Mouse (Mus musculus): ENCODE measurements around the gene Areg. TPM values are rescaled to one million over a fixed set of nuclear protein-coding genes. Genes with fewer than 3 reads are reported as not detected.

Gene Areg
- polyA plus RNA-seq, 1 experiment from 2014 or later, result not detected

- DNase-seq (ENCODE audit: low spot score) (no peak), ATAC-seq (ENCODE audit: insufficient number of reproducible peaks, low FRiP score, low TSS enrichment, low read depth) (no peak)
- Histone ChIP-seq H3K9ac (ENCODE audit: low read length) (no peak overlapping the region), H3K9me3 (ENCODE audit: control insufficient read depth, low read length) (no peaks in the 10 kb centered on the region), H3K4me1 (ENCODE audit: control insufficient read depth, insufficient read depth, low read length) (no peaks in the 10 kb centered on the region), H3K36me3 (ENCODE audit: control insufficient read depth, insufficient read depth, low read length) (no peaks in the 10 kb centered on the region), H3K27me3 (ENCODE audit: control insufficient read depth, insufficient read depth, low read length) (peaks cover 11% of the 10 kb centered on the region; the same call in 1 of the 2 replicates), H3K4me2 (ENCODE audit: low read depth, severe bottlenecking) (no peak overlapping the region), H3K27ac (replicated peaks; ENCODE audit: low read depth, low read length) (no peak overlapping the region), H3K4me3 (ENCODE audit: low read depth, low read length) (no peak overlapping the region)
- 92% methylated on average over 9 of the region's 9 CpGs for WGBS
Observed at GRCm38 (mm10) chr5:91144971-91145370, 5.6 kb downstream of the Areg start.

GRCm38 (mm10) chr5:91147001-91147400, 7.6 kb downstream of the Areg start:
- Histone ChIP-seq H3K4me3 (ENCODE audit: low read depth, low read length) (no peak overlapping the region), H3K4me2 (ENCODE audit: low read depth, severe bottlenecking) (no peak overlapping the region), H3K36me3 (ENCODE audit: control insufficient read depth, insufficient read depth, low read length) (no peaks in the 10 kb centered on the region), H3K27me3 (ENCODE audit: control insufficient read depth, insufficient read depth, low read length) (no peaks in the 10 kb centered on the region), H3K4me1 (ENCODE audit: control insufficient read depth, insufficient read depth, low read length) (no peaks in the 10 kb centered on the region), H3K9ac (ENCODE audit: low read length) (no peak overlapping the region), H3K9me3 (ENCODE audit: control insufficient read depth, low read length) (no peaks in the 10 kb centered on the region), H3K27ac (replicated peaks; ENCODE audit: low read depth, low read length) (no peak overlapping the region)
- DNase-seq (ENCODE audit: low spot score) (no peak), ATAC-seq (ENCODE audit: insufficient number of reproducible peaks, low FRiP score, low TSS enrichment, low read depth) (no peak)
- 79% methylated on average over 1 of the region's 1 CpGs for WGBS

- ATAC-seq (ENCODE audit: insufficient number of reproducible peaks, low FRiP score, low TSS enrichment, low read depth) (no peak), DNase-seq (ENCODE audit: low spot score) (no peak)
- Histone ChIP-seq H3K9ac (ENCODE audit: low read length) (no peak overlapping the region), H3K4me2 (ENCODE audit: low read depth, severe bottlenecking) (no peak overlapping the region), H3K4me3 (ENCODE audit: low read depth, low read length) (no peak overlapping the region), H3K9me3 (ENCODE audit: control insufficient read depth, low read length) (no peaks in the 10 kb centered on the region), H3K27me3 (ENCODE audit: control insufficient read depth, insufficient read depth, low read length) (no peaks in the 10 kb centered on the region), H3K27ac (replicated peaks; ENCODE audit: low read depth, low read length) (no peak overlapping the region), H3K4me1 (ENCODE audit: control insufficient read depth, insufficient read depth, low read length) (no peaks in the 10 kb centered on the region), H3K36me3 (ENCODE audit: control insufficient read depth, insufficient read depth, low read length) (no peaks in the 10 kb centered on the region)
- WGBS, result 91% methylated on average over 2 of the region's 2 CpGs
Observed at GRCm38 (mm10) chr5:91148054-91148453, 8.7 kb downstream of the Areg start.

- Histone ChIP-seq H3K4me2 (ENCODE audit: low read depth, severe bottlenecking) (no peak overlapping the region), H3K9me3 (ENCODE audit: control insufficient read depth, low read length) (no peaks in the 10 kb centered on the region), H3K9ac (ENCODE audit: low read length) (no peak overlapping the region), H3K4me3 (ENCODE audit: low read depth, low read length) (no peak overlapping the region), H3K27me3 (ENCODE audit: control insufficient read depth, insufficient read depth, low read length) (no peaks in the 10 kb centered on the region), H3K27ac (replicated peaks; ENCODE audit: low read depth, low read length) (no peak overlapping the region), H3K36me3 (ENCODE audit: control insufficient read depth, insufficient read depth, low read length) (no peaks in the 10 kb centered on the region), H3K4me1 (ENCODE audit: control insufficient read depth, insufficient read depth, low read length) (no peaks in the 10 kb centered on the region)
- DNase-seq (ENCODE audit: low spot score) (no peak), ATAC-seq (ENCODE audit: insufficient number of reproducible peaks, low FRiP score, low TSS enrichment, low read depth) (no peak)
- WGBS, result 85% methylated on average over 8 of the region's 8 CpGs
Observed at GRCm38 (mm10) chr5:91156677-91157076, 17.3 kb downstream of the Areg start.

- H3K36me3 ChIP-seq (ENCODE audit: control insufficient read depth, insufficient read depth, low read length), result no peaks in the 10 kb centered on the region
- H3K27me3 ChIP-seq (ENCODE audit: control insufficient read depth, insufficient read depth, low read length), result no peaks in the 10 kb centered on the region
- DNase-seq (ENCODE audit: low spot score), result no peak
- no peak overlapping the region for H3K9ac ChIP-seq (ENCODE audit: low read length)
- no peak overlapping the region for H3K4me3 ChIP-seq (ENCODE audit: low read depth, low read length)
- no peak overlapping the region for H3K4me2 ChIP-seq (ENCODE audit: low read depth, severe bottlenecking)
- ATAC-seq (ENCODE audit: insufficient number of reproducible peaks, low FRiP score, low TSS enrichment, low read depth), result no peak
- no peak overlapping the region for H3K27ac ChIP-seq (replicated peaks; ENCODE audit: low read depth, low read length)
- 26% methylated on average over 3 of the region's 3 CpGs for WGBS
- H3K4me1 ChIP-seq (ENCODE audit: control insufficient read depth, insufficient read depth, low read length), result no peaks in the 10 kb centered on the region
- no peaks in the 10 kb centered on the region for H3K9me3 ChIP-seq (ENCODE audit: control insufficient read depth, low read length)
Observed at GRCm38 (mm10) chr5:91157169-91157568, 17.8 kb downstream of the Areg start.

- Histone ChIP-seq H3K4me2 (ENCODE audit: low read depth, severe bottlenecking) (no peak overlapping the region), H3K4me1 (ENCODE audit: control insufficient read depth, insufficient read depth, low read length) (no peaks in the 10 kb centered on the region), H3K36me3 (ENCODE audit: control insufficient read depth, insufficient read depth, low read length) (no peaks in the 10 kb centered on the region), H3K27me3 (ENCODE audit: control insufficient read depth, insufficient read depth, low read length) (no peaks in the 10 kb centered on the region), H3K9ac (ENCODE audit: low read length) (no peak overlapping the region), H3K9me3 (ENCODE audit: control insufficient read depth, low read length) (no peaks in the 10 kb centered on the region), H3K4me3 (ENCODE audit: low read depth, low read length) (no peak overlapping the region), H3K27ac (replicated peaks; ENCODE audit: low read depth, low read length) (no peak overlapping the region)
- ATAC-seq (ENCODE audit: insufficient number of reproducible peaks, low FRiP score, low TSS enrichment, low read depth) (no peak), DNase-seq (ENCODE audit: low spot score) (no peak)
- 85% methylated on average over 4 of the region's 4 CpGs for WGBS
Observed at GRCm38 (mm10) chr5:91162787-91163186, 23.4 kb downstream of the Areg start.

GRCm38 (mm10) chr5:91166601-91167000, 27.2 kb downstream of the Areg start:
- Histone ChIP-seq H3K9me3 (ENCODE audit: control insufficient read depth, low read length) (no peaks in the 10 kb centered on the region), H3K9ac (ENCODE audit: low read length) (no peak overlapping the region), H3K4me1 (ENCODE audit: control insufficient read depth, insufficient read depth, low read length) (no peaks in the 10 kb centered on the region), H3K4me3 (ENCODE audit: low read depth, low read length) (no peak overlapping the region), H3K27ac (replicated peaks; ENCODE audit: low read depth, low read length) (no peak overlapping the region), H3K4me2 (ENCODE audit: low read depth, severe bottlenecking) (no peak overlapping the region), H3K27me3 (ENCODE audit: control insufficient read depth, insufficient read depth, low read length) (no peaks in the 10 kb centered on the region), H3K36me3 (ENCODE audit: control insufficient read depth, insufficient read depth, low read length) (no peaks in the 10 kb centered on the region)
- ATAC-seq (ENCODE audit: insufficient number of reproducible peaks, low FRiP score, low TSS enrichment, low read depth) (no peak), DNase-seq (ENCODE audit: low spot score) (no peak)
- WGBS, result 91% methylated on average over 5 of the region's 5 CpGs

- Histone ChIP-seq H3K9me3 (ENCODE audit: control insufficient read depth, low read length) (no peaks in the 10 kb centered on the region), H3K4me2 (ENCODE audit: low read depth, severe bottlenecking) (no peak overlapping the region), H3K27ac (replicated peaks; ENCODE audit: low read depth, low read length) (no peak overlapping the region), H3K4me3 (ENCODE audit: low read depth, low read length) (no peak overlapping the region), H3K36me3 (ENCODE audit: control insufficient read depth, insufficient read depth, low read length) (no peaks in the 10 kb centered on the region), H3K9ac (ENCODE audit: low read length) (no peak overlapping the region), H3K27me3 (ENCODE audit: control insufficient read depth, insufficient read depth, low read length) (no peaks in the 10 kb centered on the region), H3K4me1 (ENCODE audit: control insufficient read depth, insufficient read depth, low read length) (no peaks in the 10 kb centered on the region)
- ATAC-seq (ENCODE audit: insufficient number of reproducible peaks, low FRiP score, low TSS enrichment, low read depth) (no peak), DNase-seq (ENCODE audit: low spot score) (no peak)
Observed at GRCm38 (mm10) chr5:91176397-91176796, 37.0 kb downstream of the Areg start.

- ATAC-seq (ENCODE audit: insufficient number of reproducible peaks, low FRiP score, low TSS enrichment, low read depth), result no peak
Observed at GRCm38 (mm10) chr5:91194572-91194971, 55.2 kb downstream of the Areg start.

More at GRCm38 (mm10) chr5:91194572-91194971, 55.2 kb downstream of the Areg start:
- H3K27ac ChIP-seq (replicated peaks; ENCODE audit: low read depth, low read length), result no peak overlapping the region
- H3K9me3 ChIP-seq (ENCODE audit: control insufficient read depth, low read length), result no peaks in the 10 kb centered on the region
- no peak overlapping the region for H3K4me2 ChIP-seq (ENCODE audit: low read depth, severe bottlenecking)
- H3K4me3 ChIP-seq (ENCODE audit: low read depth, low read length), result no peak overlapping the region
- no peaks in the 10 kb centered on the region for H3K4me1 ChIP-seq (ENCODE audit: control insufficient read depth, insufficient read depth, low read length)
- no peaks in the 10 kb centered on the region for H3K36me3 ChIP-seq (ENCODE audit: control insufficient read depth, insufficient read depth, low read length)
- WGBS, result 66% methylated on average over 3 of the region's 3 CpGs
- no peak for DNase-seq (ENCODE audit: low spot score)
- no peaks in the 10 kb centered on the region for H3K27me3 ChIP-seq (ENCODE audit: control insufficient read depth, insufficient read depth, low read length)
- no peak overlapping the region for H3K9ac ChIP-seq (ENCODE audit: low read length)

Data from limb, embryonic 11.5 days (tissue).